Mouse (Mus musculus): ENCODE measurements at regions not wholly inside any gene's neighbourhood (a gene's known extent, or its start where the extent isn't known, plus 50 kb on each side); places are given as distances from the start of the nearest gene placed in this dataset.

DNA sequence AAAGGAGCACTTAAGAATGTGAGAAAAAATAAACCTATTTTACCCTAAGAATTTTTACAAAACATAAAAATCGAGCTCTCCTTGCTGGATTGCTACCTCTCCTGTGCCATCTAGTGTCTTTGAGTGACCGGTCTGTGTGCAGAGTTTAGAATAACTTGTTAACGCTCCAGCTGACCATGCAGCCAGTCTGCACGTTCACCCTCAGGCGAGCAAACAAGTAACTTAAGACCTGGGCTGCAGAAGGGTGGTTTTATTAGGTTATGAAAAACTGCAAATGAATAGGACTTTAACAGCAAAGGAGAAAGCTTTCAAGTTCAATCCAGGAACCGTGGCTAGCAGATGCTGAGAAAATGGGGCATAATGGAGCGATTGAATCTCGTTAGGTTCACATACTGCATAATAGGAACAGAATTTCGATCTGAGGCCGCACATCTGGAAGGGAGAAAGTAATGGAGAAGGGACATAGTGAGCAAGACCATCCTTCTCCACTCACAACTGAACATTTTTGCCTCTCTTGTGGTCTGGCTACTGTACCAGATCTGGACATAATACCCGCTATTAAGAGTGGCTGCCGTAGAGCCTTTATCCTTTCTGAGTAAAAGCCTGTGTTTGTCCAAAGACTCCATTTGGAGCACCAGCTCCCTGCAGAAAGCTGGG is 363.0 kb upstream of the Intu start:
- DNase-seq (ENCODE audit: extremely low spot score): no peak

DNA sequence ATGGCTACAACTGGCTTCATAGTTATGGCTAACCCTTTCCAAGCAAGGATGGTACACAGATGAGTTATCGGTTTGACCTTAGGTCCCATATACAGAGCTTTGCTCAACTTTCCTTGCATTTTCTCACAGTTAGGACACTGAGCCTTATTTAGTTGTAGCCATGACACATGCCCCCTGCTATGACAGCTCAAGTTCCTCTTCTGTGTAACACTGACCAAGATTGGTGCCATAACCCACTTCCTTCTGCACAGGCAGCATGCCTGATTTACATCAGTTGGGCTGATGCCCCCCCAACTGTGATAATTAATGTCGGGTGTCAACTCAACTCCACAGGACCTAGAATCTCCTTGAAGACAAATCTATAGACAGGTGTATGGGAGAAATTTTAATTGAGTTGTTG is 361.5 kb upstream of the Intu start:
- no peak for DNase-seq (ENCODE audit: extremely low spot score)

DNA sequence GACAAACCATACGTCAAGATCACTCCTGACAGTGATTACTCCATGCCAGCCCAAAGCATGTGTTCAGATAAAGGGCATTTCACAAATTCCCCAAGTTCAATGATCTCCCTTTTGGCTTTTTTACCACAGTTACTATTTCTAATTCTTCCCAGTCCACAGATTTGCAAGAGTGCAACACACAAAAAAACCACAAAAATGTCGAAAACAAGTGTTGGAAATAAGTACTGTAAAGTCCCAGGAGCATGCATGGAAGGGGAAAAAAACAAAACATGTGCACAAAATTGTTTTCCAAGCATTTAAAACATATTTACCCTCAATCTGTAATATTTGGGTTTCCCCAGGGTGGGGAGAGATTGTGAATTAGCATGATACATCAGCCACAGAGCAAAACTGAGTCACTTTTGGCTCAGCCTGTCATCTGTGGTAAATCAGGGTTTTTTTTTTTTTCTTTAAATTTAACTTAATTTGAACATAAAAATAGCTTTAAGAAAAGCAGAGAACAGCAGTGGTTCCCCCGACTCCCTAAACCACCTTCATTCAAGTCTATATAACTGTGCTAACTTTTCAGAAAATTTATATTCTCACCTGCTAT is 351.3 kb upstream of the Intu start:
- no peak for DNase-seq (ENCODE audit: extremely low spot score)

DNA sequence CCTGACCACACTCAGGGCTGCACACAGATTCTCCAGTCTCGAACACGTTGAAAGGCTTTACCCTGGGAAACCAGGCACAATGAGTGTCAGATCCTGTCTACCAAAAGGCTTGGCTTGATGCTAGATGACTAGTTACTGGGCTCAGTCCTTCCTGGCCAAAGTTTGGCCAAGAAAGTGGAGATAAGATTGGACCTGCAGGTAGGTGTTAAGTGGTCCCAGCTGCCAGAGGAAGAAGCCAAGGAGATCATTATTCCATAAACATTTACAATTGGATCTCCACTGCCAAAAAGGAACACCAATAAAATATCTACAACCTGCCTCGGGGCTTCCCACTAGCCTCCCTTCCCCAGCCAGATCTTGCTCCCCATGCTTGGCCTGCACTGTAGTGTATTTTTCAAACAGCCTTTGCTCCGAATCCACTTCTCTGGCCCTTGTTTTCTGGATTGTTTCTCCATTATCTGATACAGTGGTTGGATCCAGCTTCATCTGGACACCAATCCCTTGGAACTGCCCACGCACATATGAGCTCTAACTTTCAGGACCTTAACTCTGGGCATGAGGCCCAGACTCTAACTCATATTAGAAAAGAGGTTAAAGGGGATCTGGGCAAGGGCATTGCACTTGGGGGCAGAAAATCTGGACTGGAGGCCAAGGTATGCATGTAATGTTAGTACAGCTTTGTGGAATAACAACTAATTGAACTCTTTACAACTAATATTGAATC is 345.3 kb upstream of the Intu start:
- DNase-seq (ENCODE audit: extremely low spot score): no peak

DNA sequence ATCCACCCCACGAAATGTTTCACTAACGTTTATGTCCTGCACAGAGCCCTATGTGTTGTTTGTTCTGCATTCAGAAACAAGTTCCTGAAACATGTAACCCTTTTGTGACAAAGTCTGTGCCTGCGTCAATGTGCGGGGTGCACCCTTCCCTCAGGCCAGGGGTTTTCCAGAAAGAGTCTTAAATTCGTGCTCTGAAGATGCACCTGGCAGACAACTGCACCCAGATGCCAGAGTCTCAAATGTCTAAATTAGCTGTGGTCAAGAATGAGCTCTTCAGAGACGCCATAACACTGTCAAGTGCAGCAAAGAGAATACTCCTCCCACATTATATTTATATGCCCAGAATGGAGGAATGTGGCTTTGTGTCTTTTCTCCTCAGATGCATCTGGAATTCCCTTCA is 341.6 kb upstream of the Intu start:
- no peak for DNase-seq (ENCODE audit: extremely low spot score)

DNA sequence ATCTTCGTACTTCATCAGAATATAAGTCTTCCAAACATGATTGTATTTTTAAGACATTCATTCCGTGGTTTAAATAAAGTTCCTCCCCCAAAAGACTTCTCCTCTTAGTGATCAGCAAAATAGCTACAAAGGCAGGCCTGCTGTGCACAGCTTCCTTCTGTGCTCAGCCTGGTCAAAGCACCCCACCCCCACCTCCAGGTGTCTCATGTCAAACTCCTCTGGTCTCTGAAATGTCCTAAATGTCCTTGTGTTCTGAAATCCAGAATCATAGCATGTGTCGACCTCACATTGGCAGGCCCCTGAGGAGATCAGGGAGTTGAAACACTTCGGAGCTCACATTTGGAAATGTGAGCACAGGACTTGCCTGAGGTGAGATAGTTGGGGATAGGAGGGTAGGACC is 341.1 kb upstream of the Intu start:
- no peak for DNase-seq (ENCODE audit: extremely low spot score)

DNA sequence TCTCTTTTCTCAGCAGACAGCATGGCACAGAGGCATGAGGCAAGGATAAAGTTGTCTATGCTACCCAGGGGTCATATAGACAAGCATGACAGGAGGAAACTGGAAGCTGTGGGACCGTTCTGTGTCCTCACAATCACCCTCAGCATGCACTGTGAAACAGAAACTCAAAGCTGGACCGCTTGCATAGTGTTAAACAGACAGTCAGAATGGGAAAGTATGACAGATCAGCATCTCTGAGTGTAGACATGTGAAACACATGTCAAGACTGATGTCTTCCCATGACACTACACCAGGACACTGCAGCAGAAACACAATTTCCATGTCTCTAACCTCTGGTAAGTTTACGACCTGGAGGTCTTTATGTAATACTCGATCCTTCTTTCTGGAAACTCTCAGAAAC is 330.9 kb upstream of the Intu start:
- no peak for DNase-seq (ENCODE audit: extremely low spot score)

DNA sequence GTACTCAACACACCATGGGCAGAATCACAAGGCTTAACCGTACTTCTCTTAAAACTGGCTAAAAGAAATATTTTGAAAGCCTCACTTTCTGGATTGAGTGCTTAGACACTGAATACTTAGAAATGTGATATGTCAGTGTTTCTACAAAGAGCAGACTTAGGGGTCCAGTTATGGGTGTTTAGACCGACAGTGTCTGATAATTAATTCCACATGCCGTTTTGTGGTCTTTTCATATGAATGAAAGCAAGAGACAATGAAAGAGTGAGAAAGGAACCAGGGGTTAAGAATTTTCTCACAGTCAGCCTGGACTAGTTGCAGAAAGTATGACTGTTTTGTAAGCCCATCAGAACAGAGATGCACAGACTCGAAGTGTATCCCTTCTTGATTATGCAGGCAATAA is 324.8 kb upstream of the Intu start:
- peak; percentile 7 for DNase-seq (ENCODE audit: extremely low spot score)

DNA sequence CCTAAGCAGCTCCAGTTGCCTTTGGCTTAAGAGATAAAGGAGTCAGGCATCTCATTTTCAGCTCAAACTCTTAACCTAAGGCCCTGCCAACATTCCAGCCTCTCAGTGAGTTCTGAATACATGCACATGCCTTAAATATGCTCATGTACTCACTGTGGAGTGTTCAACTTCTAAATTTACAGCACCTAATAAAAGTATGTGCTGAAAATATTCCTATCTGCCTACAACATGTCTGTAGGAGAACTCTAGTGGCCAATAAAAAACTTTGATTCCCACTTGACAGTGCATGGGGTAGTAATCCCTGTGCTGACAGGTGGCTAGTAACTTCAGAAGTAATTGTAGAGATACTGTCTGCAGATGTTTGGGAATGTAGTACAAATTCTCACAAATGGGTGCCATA is 319.3 kb upstream of the Intu start:
- DNase-seq (ENCODE audit: extremely low spot score): no peak

DNA sequence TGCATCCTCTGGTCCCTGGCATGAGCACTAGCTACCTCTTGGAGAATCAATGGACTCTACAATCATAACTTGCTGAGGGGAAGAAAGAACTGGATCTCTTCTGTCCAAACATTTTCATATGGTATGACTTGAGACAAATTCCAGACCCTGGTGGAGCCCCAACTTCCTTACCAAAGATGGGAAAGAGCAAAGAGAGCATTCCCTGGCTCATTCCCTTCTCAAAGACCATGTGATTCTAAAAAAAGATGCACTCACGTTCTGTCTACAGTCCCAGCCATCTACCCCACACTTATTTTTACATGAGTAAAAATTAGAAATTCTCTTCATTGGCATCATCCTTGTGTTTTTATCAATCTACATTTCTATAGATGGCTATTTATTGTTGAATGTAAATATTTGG is 304.3 kb upstream of the Intu start:
- DNase-seq (ENCODE audit: extremely low spot score): no peak

DNA sequence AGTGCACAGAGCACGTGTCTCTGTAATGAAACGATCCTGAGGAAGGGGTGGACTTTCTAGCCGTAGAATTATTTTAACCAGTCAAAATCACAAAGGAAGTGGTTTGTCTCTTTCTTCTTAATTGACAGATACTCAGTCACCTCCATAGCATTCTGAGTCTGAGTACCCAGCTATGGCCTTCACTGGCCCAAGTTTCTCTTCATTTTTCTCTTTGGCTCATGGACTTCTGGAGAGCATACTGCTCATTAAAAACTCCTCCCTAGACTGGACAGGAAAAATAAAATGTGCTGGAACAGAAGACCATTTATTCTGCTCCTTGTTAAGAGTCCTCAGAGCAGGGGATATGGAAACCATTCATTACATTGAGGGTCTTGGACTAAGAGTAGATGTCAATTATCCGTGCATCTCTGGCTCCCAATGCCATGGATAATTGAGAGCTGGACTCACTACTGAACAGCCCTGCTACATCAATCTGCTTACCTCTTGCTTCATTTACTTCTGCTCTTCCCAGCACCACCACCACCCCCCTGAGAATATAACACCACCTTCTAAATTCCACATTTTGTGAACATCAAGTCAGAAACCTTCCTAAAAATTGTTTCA is 287.5 kb upstream of the Intu start:
- DNase-seq (ENCODE audit: extremely low spot score): no peak

DNA sequence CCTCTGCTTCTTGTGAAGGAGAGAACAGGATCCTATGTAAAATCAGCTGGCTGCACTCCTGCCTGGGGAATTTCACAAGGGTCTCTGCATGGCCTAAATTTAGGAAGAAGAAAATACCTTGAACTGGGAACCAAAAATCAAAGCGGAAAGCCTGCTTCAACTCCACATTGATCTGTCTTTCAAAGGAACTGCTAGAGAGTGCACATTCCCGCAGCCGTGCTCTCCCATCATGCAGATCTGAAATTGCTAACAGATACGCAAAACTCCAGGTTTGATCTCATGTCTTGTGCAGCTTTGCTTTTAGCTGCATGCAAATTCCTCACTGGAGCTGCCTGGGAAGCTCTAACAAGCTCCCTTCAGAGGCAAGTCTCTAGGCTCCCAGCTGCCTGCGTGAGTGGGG is 276.7 kb upstream of the Intu start:
- DNase-seq (ENCODE audit: extremely low spot score): peak; percentile 12

DNA sequence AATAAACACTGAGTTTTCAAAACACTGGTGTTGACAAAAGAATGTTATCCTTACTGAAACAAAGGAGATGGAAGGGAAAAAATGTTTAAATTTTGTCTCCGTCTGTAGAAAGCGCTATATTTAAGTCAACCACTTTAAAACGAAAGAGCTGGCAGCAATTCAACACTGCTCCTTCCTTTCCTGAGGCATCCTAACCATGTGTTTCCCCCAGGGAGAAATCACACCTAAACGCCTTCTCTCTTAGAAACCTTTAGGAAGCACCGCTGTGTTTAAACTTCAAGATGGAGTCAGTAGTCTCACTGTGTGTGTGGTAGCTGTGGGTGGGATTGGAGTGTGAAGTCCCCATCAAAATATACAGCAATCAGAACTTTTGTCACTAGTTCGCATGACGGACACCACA is 268.6 kb upstream of the Intu start:
- no peak for DNase-seq (ENCODE audit: extremely low spot score)

DNA sequence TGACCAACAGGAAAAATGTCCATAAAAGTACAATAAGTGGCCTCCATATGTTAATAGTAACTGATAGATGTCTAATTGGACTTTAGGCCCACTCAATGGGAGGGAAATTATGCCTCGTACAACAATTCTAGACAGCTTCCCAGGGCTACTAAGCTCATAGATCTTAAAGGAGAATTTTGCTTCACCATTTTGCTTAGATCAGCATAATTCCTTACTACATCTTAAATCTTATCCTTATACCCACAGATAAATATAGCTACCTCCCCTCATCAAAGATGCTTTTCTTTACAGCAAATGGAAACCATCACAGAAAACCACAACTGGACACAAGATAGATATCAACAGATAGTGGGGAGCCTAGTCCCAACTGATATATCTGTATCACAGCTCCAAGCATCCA is 263.6 kb upstream of the Intu start:
- no peak for DNase-seq (ENCODE audit: extremely low spot score)

DNA sequence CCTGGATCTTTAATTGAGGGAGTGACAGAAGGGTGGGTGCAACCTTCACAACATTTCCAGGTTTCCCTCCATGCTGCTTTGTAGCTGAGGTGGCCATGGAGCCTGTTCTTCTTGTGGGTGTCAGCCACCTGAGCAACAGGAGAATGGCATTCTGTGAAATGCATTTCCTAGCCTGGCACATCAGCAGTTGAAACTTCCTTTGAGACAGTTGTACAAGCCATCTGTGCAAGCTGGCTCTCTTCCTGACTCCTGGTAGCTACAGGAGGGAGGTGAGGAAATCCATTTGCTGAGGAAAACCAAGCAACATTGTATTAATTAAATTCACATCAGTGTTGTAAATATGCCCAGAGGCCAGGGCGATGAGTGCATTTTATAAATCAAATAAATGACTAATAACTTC is 248.2 kb upstream of the Intu start:
- no peak for DNase-seq (ENCODE audit: extremely low spot score)

DNA sequence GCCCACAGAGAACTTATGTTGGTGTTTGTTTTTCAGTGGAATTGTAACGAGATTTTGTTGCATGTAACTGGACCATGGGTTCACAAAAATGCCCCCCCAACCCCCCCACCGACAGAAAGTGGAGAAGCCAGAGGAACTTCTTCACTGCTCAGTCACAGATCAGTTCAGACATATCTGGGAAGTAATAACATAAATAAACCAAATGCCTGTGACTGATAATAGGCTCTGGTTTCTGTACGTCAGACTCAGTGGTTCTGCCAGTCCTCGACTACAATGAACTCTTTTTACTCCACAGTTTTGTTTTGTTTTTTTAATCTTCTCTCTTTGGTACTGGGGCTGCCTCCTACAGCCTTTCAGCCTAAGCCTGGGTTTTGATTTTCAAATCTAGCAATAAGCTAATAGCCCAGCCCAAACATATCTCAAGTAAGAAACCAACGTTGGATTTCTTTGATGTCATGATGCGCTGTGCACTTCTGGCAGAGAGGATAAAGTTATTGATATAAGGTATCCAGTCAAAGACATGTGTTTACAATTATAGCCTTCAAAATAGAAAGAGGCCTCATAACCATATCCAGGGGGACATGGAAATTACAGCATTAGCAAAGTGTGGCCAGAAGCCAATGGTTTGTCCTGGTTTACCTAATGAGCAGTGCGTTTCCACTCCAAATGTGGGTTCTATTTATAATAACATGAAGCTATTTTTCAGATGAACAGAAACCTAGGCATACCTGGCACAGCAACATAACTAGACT is 244.0 kb upstream of the Intu start:
- no peak for DNase-seq (ENCODE audit: extremely low spot score)

DNA sequence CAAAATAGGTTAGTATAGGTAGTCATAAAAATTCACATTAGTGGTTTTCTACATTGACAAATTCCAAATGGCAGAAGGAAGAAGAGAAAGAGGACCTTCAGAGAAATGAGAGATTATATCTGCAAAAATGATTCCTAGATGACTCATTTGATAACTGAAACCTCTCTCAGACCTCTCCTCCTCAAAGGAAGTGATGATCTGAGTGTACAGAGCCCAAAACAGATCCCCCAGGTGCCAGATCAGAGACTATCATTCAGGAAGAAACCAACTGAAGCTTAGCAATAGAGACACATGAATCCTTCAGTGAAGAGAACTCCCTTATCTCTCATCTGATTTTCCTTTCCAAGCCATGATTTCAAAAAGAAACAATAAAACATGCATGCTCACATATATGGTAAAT is 234.0 kb upstream of the Intu start:
- DNase-seq (ENCODE audit: extremely low spot score): no peak

DNA sequence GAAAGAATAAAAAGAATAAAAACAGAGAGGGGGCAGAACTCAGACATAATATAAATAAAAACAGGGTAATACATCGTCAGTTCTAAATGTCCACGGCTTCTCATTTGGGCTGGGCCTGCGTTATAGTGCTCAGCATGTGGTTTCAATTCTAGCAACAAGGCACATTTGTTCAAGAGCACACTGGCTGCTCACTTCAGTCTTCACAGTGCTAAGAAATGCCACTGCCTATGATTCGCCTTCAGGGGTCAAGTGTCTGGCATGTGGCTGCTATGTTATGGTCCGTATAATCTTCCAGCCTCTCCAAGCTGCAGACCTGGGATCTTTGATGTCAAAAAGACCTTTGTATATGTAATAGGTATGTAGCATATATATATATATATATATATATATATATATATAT is 210.8 kb upstream of the Intu start:
- no peak for DNase-seq (ENCODE audit: extremely low spot score)

DNA sequence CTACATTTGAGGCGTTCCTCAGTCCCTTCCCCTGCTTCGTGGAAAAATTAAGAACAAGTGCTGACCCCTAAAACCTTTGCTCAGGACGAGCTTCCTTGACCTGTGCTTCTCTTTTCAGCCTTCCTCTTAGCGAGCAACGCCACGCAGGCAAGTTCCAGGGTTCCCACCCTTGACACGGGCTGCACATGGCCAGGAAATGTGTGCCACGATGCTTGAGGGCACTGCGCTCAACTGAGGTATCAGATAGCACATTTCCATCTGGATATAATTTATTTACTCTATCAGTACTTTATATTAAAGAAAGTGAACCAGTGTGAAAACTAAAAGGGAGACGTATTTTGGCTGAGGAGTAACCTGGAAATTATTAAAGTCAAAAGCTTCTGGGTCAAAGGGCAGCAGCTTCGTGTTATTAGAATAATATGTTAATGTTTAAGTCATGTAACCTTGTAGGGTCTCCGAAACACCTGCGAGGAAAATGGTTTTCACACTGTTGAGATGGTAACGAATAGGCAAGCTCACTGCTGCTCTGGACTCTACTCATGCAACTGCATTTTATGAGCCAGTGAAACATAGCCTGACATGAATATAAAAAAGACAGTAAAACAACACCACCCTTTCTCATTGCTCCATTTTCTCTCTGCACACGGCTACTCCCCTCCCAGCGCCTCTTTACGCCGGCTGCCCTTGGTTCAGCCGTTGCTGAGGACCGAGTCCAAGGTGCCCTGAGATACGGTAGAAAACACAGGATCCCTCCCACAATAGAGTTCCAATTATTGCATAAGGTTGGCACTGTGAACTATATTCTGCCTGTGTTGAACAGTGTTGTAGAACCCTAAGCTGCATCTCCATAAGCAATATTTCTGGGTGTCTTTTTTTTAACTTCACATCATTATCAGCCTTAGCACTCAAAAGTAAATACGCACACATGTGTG is 204.9 kb upstream of the Intu start:
- DNase-seq (ENCODE audit: extremely low spot score): no peak

DNA sequence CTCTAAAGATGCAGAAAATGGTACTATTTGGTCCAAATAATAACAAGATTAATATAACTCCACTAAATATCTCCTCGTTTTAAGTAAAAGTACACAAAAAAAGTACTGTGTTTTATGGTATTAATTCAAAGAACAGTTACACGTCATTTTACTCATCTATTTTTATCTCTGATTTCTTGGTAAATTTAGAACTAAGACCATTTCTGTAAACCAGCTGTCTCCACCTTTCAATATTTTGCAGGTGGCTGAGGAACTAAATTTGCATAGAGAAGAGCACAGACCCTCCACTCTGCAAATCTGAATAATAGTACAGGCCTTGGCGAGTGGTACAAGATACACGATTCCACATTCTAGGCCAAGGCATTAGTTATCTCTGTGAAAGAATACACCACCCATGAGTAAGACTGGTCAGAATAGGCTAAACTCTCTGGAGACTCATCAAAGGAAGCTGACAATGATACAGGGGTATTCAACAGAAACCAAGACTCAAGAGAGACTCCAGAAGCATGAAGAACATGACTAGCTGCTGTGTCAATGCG is 191.5 kb upstream of the Intu start:
- no peak for DNase-seq (ENCODE audit: extremely low spot score)

DNA sequence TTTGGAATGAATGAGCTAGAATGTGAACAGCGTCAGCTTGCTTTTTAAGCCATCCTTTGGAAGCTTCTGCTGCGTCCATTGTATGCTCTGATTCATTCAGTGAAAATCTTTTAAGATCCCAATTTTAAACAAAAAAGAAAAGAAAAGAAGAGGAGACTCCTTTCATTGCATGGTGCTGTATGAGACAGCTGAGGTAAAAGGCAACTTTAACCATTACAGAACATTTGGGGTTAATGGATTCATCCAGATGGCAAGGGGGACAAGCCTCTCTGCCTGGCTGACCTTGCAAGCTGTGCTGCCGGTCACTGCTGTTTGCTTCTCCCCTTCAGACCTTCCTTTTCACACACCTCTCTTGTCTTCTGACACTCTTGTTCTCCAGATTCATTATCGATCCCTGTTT is 176.0 kb upstream of the Intu start:
- DNase-seq (ENCODE audit: extremely low spot score): peak; percentile 7

Data from embryo, embryonic 9.5 days (tissue).